Mouse (Mus musculus) CH12.LX (cell line): ENCODE data around the gene Pitpnm2. TPM values are rescaled to one million over a fixed set of nuclear protein-coding genes. Genes with fewer than 3 reads are reported as not detected.
"Not testable (repeated sequence)": the region's sequence is repeated elsewhere in the genome, so short reads cannot be mapped to it uniquely, and the experiment has no call there.

Source experiments
- DNase-seq: peaks from one replicate; pipeline ENCODE4 v3.0.0-alpha.2; 2013; ENCODE audit errors: extremely low read depth
- H3K27ac ChIP-seq: 2 replicates; pipeline ENCODE4 v1.5.1; 2012; ENCODE audit warnings: low read depth, mild to moderate bottlenecking, control low read depth, moderate library complexity; ENCODE audit not compliant: insufficient read depth
- H3K27me3 ChIP-seq: replicated peaks from 2 replicates; pipeline ENCODE3; 2012; ENCODE audit warnings: inconsistent platforms
- H3K36me3 ChIP-seq, 2 experiments: replicated peaks in 1 of 2; 2 replicates each; pipeline versions ENCODE3 to v1.6.1; 2012; ENCODE audit warnings: inconsistent platforms in 1 of 2, low read length in 1 of 2, mild to moderate bottlenecking in 1 of 2, mixed read lengths in 1 of 2, moderate library complexity in 1 of 2; ENCODE audit not compliant: control insufficient read depth in 1 of 2, insufficient read depth in 1 of 2
- H3K4me1 ChIP-seq, 2 experiments: 2 replicates each; pipeline ENCODE4 v1.6.1; 2012; ENCODE audit warnings: inconsistent platforms in 1 of 2, moderate library complexity in 1 of 2; ENCODE audit not compliant: insufficient read depth in 2 of 2, control insufficient read depth in 1 of 2
- H3K4me2 ChIP-seq: 2 replicates; pipeline ENCODE4 v1.6.1; 2012; ENCODE audit warnings: low read depth, mild to moderate bottlenecking, control low read depth; ENCODE audit not compliant: poor library complexity, insufficient read depth, severe bottlenecking
- H3K4me3 ChIP-seq, 3 experiments: fragments of 150-350 bp in 1 of 3; sonication (generic) in 1 of 3; replicated peaks in 1 of 3; 2 replicates each; pipeline versions ENCODE3 to v1.5.1; 2011 to 2012; ENCODE audit warnings: low read depth in 2 of 3, low read length in 2 of 3, mild to moderate bottlenecking in 2 of 3, moderate library complexity in 2 of 3, control low read depth in 1 of 3, improper control_type of control experiment in 1 of 3, inconsistent platforms in 1 of 3, mixed read lengths in 1 of 3; ENCODE audit not compliant: poor library complexity in 1 of 3
- H3K79me2 ChIP-seq: replicated peaks from 2 replicates; pipeline ENCODE4 v1.6.1; 2012; ENCODE audit warnings: mild to moderate bottlenecking, moderate library complexity; ENCODE audit not compliant: control insufficient read depth, poor library complexity, insufficient read depth, severe bottlenecking; ENCODE audit errors: extremely low read depth
- H3K9ac ChIP-seq: 2 replicates; pipeline ENCODE4 v1.6.1; 2012; ENCODE audit warnings: low read depth, mild to moderate bottlenecking, control low read depth, moderate library complexity; ENCODE audit not compliant: insufficient read depth
- H3K9me3 ChIP-seq: replicated peaks from 2 replicates; pipeline ENCODE3; 2012; ENCODE audit warnings: low read length, inconsistent platforms, mixed read lengths
- E2F4 ChIP-seq: IDR thresholded peaks from 2 replicates; pipeline ENCODE4 v1.6.1; 2011; ENCODE audit warnings: low read depth, low read length, improper control_type of control experiment; ENCODE audit not compliant: insufficient replicate concordance
- ETS1 ChIP-seq: conservative IDR thresholded peaks from 2 replicates; pipeline ENCODE4 v1.6.1; 2012; ENCODE audit warnings: low read depth, mild to moderate bottlenecking, inconsistent platforms, low read length, improper control_type of control experiment, moderate library complexity
- IRF4 ChIP-seq: IDR thresholded peaks from 2 replicates; pipeline ENCODE4 v1.6.1; 2014; ENCODE audit warnings: low read depth, mild to moderate bottlenecking, inconsistent platforms, low read length, improper control_type of control experiment
- KAT2A ChIP-seq: IDR thresholded peaks from 2 replicates; pipeline ENCODE4 v1.6.1; 2012; ENCODE audit warnings: low read length, improper control_type of control experiment, inconsistent platforms; ENCODE audit not compliant: insufficient replicate concordance
- MAZ ChIP-seq: IDR thresholded peaks from 2 replicates; pipeline ENCODE4 v1.6.1; 2012; ENCODE audit warnings: low read depth, mild to moderate bottlenecking, inconsistent platforms, low read length, improper control_type of control experiment, moderate library complexity
- MYC ChIP-seq: IDR thresholded peaks from 2 replicates; pipeline ENCODE4 v1.6.1; 2011; ENCODE audit warnings: low read depth, mild to moderate bottlenecking, improper control_type of control experiment, low read length
- POLR2A ChIP-seq: IDR thresholded peaks from 2 replicates; pipeline ENCODE4 v1.6.1; 2011; ENCODE audit warnings: low read depth, mild to moderate bottlenecking, improper control_type of control experiment, low read length
- POLR2AphosphoS2 ChIP-seq: IDR thresholded peaks from 2 replicates; pipeline ENCODE4 v1.6.1; 2011; ENCODE audit warnings: low read depth, low read length, improper control_type of control experiment
- RCOR1 ChIP-seq: conservative IDR thresholded peaks from 2 replicates; pipeline ENCODE4 v1.6.1; 2012; ENCODE audit warnings: low read depth, mild to moderate bottlenecking, inconsistent platforms, low read length, improper control_type of control experiment
- TBP ChIP-seq: conservative IDR thresholded peaks from 2 replicates; pipeline ENCODE4 v1.6.1; 2011; ENCODE audit warnings: low read depth, low read length, improper control_type of control experiment
- UBTF ChIP-seq: IDR thresholded peaks from 2 replicates; pipeline ENCODE4 v1.6.1; 2012; ENCODE audit warnings: low read depth, mild to moderate bottlenecking, inconsistent platforms, low read length, improper control_type of control experiment, moderate library complexity
- USF1 ChIP-seq: IDR thresholded peaks from 2 replicates; pipeline ENCODE4 v1.6.1; 2014; ENCODE audit warnings: low read depth, mild to moderate bottlenecking, inconsistent platforms, low read length, improper control_type of control experiment
- ZNF384 ChIP-seq: IDR thresholded peaks from 2 replicates; pipeline ENCODE4 v1.6.1; 2012; ENCODE audit warnings: low read depth, low read length, improper control_type of control experiment, inconsistent platforms
- dilution Hi-C: fragments of 300-500 bp; cut with MboI; formaldehyde crosslinking; loops from 2 replicates; pipeline ENCODE4 v1.14.3; 2020; ENCODE audit warnings: low sequenced_read_pairs; ENCODE audit not compliant: extremely low pct_unique_long_range_greater_than_20kb, extremely low pct_ligation_motif_present
- in situ Hi-C: fragments of 300-500 bp; cut with MboI; formaldehyde crosslinking; loops from 3 replicates; pipeline ENCODE4 v1.14.3; 2019; ENCODE audit warnings: low sequenced_read_pairs, low pct_ligation_motif_present, low pct_unique_long_range_greater_than_20kb, mixed read lengths
- polyA plus RNA-seq: library from polyadenylated mRNA; unstranded; fragments of >175 nt; gene quantifications from 2 replicates; pipeline ENCODE4 v1.2.1, GENCODE M21; 2012; ENCODE audit warnings: low read depth; ENCODE audit not compliant: insufficient read length
- total RNA-seq, 2 experiments: library from RNA; depleted of rRNA; stranded (reverse); fragments of 300-350 nt in 1 of 2; fragments of >200 nt in 1 of 2; gene quantifications; 2 replicates each; pipeline ENCODE4 v1.2.3; 2012 to 2014

The Pitpnm2 gene
- total and polyA plus RNA-seq, 3 experiments: 1.0 to 11.9 (median 5.3) TPM

- no peak overlapping the region for H3K4me3 ChIP-seq
- TF ChIP-seq MYC: no peak
- TF ChIP-seq, all 38 proteins: peak for 0
Observed at GRCm38 (mm10) chr5:124218986-124219385, 30.6 kb downstream of the Pitpnm2 start.

GRCm38 (mm10) chr5:124217566-124218249, 31.9 kb downstream of the Pitpnm2 start:
- Histone ChIP-seq H3K9ac (no peak overlapping the region), H3K4me2 (no peak overlapping the region), H3K79me2 (no peaks in the 10 kb centered on the region), H3K4me1 (peaks cover 36 to 79% of the 10 kb centered on the region in 2 experiments), H3K4me3 (no peak overlapping the region), H3K27ac (no peak overlapping the region), H3K36me3 (peaks cover 0 to 20% of the 10 kb centered on the region in 2 experiments), H3K9me3 (no peaks in the 10 kb centered on the region), H3K27me3 (no peaks in the 10 kb centered on the region)
- no peak for DNase-seq
- TF ChIP-seq TBP (no peak), KAT2A (no peak), UBTF (no peak), ETS1 (no peak), IRF4 (no peak), ZNF384 (no peak), MAZ (no peak), POLR2AphosphoS2 (no peak), USF1 (no peak), RCOR1 (no peak), POLR2A (no peak), E2F4 (no peak)
- in situ Hi-C loops (no loop called here), dilution Hi-C loops (no loop called here)

More at GRCm38 (mm10) chr5:124218986-124219385, 30.6 kb downstream of the Pitpnm2 start:
- Histone ChIP-seq H3K9ac (no peak overlapping the region), H3K4me2 (0 out of 2 replicates have a peak overlapping the region, but pooled peaks have one; percentile 19), H3K27me3 (no peaks in the 10 kb centered on the region), H3K27ac (no peak overlapping the region), H3K36me3 (peaks cover 0 to 22% of the 10 kb centered on the region in 2 experiments), H3K9me3 (no peaks in the 10 kb centered on the region), H3K79me2 (no peaks in the 10 kb centered on the region), H3K4me1 (peaks cover 36 to 66% of the 10 kb centered on the region in 2 experiments)
- peak; percentile 18 for DNase-seq
- in situ Hi-C loops: no loop called here
- dilution Hi-C loops: no loop called here

GRCm38 (mm10) chr5:124217092-124217491, 32.5 kb downstream of the Pitpnm2 start:
- H3K27me3 ChIP-seq, H3K4me3 ChIP-seq, DNase-seq, H3K4me2 ChIP-seq, H3K79me2 ChIP-seq, H3K27ac ChIP-seq, H3K9ac ChIP-seq, H3K9me3 ChIP-seq, in situ Hi-C loops, dilution Hi-C loops: not testable (repeated sequence)
- H3K36me3 ChIP-seq: peaks cover 0 to 17% of the 10 kb centered on the region in 2 experiments
- H3K4me1 ChIP-seq: peaks cover 36 to 79% of the 10 kb centered on the region in 2 experiments
